Mouse (Mus musculus) kidney, adult 2 months (tissue): ENCODE measurements around the gene Zfp592.

Experiments used
- CTCF ChIP-seq: fragments of 200-500 bp; conservative IDR thresholded peaks from 2 replicates; pipeline ENCODE4 v1.5.1; 2011; ENCODE audit warnings: low read depth, mild to moderate bottlenecking, control low read depth, low read length, moderate library complexity, mixed read lengths; ENCODE audit not compliant: insufficient read depth, insufficient read length
- POLR2A ChIP-seq: fragments of 200-500 bp; IDR thresholded peaks from one replicate; pipeline ENCODE4 v1.6.1; 2011; ENCODE audit warnings: low read depth, low read length, control low read depth

DNA sequence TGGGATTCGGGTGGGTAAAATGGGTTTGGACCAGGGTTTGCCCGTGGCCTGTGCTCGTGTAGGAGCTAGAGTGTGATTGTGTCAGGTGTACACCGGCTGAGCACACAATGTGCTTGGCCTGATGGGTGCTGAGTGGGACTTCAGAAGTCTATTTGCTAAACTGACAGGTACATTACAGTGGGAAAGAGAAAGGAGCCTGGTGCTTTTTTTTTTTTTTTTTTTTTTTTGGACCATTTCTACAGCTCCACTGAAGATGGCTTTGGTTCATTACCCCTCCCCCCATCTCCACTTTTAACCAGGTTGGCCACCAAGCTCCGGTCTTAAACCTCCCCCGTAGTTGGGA is 1.2 kb downstream of the Zfp592 start:
- TF ChIP-seq CTCF: no peak
- TF ChIP-seq POLR2A: no peak
